Mouse (Mus musculus): ENCODE measurements at regions not wholly inside any gene's neighbourhood (a gene's known extent, or its start where the extent isn't known, plus 50 kb on each side); places are given as distances from the start of the nearest gene placed in this dataset.
A peak's percentile ranks its signal among the peaks of the same experiment; 100 is the strongest.

DNA sequence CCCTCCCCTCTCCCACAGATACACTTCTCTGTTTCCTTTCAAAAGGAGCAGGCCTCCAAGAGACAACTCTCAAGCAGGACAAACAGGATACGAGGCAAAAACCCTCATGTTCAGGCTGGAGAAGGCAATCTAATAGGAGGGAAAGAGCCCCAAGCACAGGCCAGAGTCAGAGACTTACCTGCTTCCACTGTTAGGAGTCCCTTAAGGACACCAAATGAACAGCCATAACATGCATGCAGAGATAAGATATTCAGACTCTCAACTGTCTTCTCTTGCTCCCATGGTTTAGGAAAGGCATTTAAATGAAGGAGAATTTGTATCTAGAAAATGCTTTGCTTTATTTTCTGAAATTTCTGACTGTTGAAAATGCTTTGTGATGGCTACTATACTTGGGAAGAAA lies 116.3 kb downstream of the Gja1 start:
- ChIA-PET CTCF (no interaction called here), POLR2A (no interaction called here)

DNA sequence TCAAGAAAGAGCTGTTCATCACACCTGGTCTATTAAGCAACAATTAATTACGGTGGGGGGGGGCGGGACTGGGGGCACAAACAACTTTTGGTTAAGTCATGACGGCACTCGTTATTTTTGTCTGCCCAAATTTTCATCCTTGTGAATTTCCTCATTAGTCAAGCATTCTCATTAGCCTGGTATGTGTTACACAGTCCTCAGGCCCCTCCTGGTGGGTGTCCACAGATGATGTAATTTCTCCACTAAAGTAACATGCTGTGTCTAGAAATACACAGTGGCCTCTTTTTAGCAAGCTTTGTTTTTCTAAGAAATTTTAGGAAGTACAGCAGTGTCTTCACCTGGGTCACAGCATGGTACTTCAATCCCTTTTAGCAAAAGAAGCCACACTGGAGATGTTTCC lies 118.2 kb downstream of the Gja1 start:
- no peak for ATAC-seq
- POLR2A ChIA-PET = no interaction called here
- TF ChIP-seq CTCF (IDR thresholded peaks at IDR 0.05) = no peak
- no peak for DNase-seq (ENCODE audit: low read depth, low spot score)
- no peaks in the 10 kb centered on the region for H3K27me3 ChIP-seq
- CTCF ChIA-PET = interaction anchor here (1.1 kb wide), 1 partner anchor 30 kb away, joined by 3 read pairs; no protein-coding TSS in a partner anchor
- in situ Hi-C loops (cut with MboI; ENCODE audit: low pct_unique_long_range_greater_than_20kb) = no loop called here

More for the DNA sequence above, 116.3 kb downstream of the Gja1 start:
- H3K27me3 ChIP-seq = no peaks in the 10 kb centered on the region
- no peak for TF ChIP-seq CTCF (IDR thresholded peaks at IDR 0.05)
- DNase-seq (ENCODE audit: low read depth, low spot score) (no peak), ATAC-seq (no peak)
- in situ Hi-C loops (cut with MboI; ENCODE audit: low pct_unique_long_range_greater_than_20kb) = no loop called here

DNA sequence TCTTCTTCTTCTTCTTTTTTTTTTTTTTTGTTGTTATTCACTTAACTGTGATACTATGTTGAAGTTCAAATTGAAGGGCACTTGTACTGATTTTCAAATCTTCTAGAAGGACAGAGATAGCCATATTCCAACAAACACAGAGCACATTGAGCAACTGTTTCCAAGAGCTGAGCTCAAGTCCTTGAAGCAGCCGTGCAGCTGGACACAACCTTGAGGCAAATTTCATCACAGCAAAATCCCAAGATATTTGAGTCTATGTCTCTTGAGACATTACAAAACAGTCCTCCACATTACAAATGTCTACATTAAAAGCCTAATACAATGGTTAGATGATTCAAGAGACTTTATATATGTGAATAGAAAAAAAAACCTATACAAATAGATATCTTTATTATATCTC lies 141.9 kb downstream of the Gja1 start:
- ATAC-seq (no peak), DNase-seq (ENCODE audit: low read depth, low spot score) (no peak)
- CTCF ChIA-PET = no interaction called here
- in situ Hi-C loops (cut with MboI; ENCODE audit: low pct_unique_long_range_greater_than_20kb) = no loop called here
- no peak for TF ChIP-seq CTCF (IDR thresholded peaks at IDR 0.05)
- no peaks in the 10 kb centered on the region for H3K27me3 ChIP-seq
- POLR2A ChIA-PET = interaction anchor here (0.6 kb wide), 1 partner anchor 30 kb away, joined by 3 read pairs; no protein-coding TSS in a partner anchor

DNA sequence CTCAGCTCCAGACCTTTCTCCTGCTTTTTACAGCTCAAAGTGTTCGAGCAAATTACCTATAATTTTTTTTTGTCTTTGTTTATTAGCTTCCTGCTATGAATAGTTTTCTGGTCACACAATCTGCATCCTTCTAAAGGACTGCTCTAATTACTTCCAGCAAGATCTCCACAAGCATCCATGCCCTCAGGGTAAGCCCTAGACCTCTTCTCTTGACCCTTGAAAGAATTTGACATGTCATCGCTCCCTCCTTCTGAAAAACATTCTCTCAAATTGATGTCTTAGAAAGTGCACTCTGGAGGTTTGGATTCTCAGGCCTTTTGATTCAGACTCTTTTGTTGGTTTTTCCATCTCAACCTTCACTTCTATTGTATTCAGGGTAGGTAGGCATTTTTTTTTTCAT lies 148.7 kb downstream of the Gja1 start:
- no peak for DNase-seq (ENCODE audit: low read depth, low spot score)
- no peak for ATAC-seq
- ChIA-PET POLR2A (interaction anchor here (0.6 kb wide), 3 partner anchors 150 to 787 kb away, joined by 4 read pairs; no protein-coding TSS in a partner anchor), CTCF (interaction anchor here (1.0 to 1.2 kb wide), 3 partner anchors 10 to 30 kb away, joined by 3 to 4 read pairs (median 3); no protein-coding TSS in a partner anchor)
- in situ Hi-C loops (cut with MboI; ENCODE audit: low pct_unique_long_range_greater_than_20kb) = no loop called here
- TF ChIP-seq CTCF (IDR thresholded peaks at IDR 0.05) = no peak
- H3K27me3 ChIP-seq = no peaks in the 10 kb centered on the region

DNA sequence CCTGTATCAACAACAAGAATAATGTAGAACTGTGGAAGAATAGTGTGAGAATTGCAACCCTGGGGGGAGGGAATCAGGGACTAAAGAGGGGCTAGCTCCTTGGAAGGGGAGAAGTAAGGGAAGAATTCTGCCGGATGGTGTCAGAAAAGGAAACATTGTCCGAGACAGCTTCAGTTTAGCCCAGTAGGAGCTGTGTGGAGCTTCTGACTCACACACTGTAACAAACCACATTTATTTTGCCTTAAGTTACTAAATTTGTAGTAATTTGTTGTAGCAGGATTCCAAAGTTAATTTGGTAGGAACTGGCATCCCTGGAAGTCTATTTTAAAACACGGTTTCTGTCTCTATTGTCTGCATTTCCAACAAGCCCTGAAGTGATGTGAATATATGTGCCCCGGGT lies 160.0 kb downstream of the Gja1 start:
- POLR2A ChIA-PET = no interaction called here
- CTCF ChIA-PET = interaction anchor here (1.2 kb wide), 1 partner anchor 11 kb away, joined by 3 read pairs; no protein-coding TSS in a partner anchor
- TF ChIP-seq CTCF (IDR thresholded peaks at IDR 0.05) = no peak
- in situ Hi-C loops (cut with MboI; ENCODE audit: low pct_unique_long_range_greater_than_20kb) = no loop called here
- no peak for DNase-seq (ENCODE audit: low read depth, low spot score)
- no peaks in the 10 kb centered on the region for H3K27me3 ChIP-seq
- no peak for ATAC-seq

DNA sequence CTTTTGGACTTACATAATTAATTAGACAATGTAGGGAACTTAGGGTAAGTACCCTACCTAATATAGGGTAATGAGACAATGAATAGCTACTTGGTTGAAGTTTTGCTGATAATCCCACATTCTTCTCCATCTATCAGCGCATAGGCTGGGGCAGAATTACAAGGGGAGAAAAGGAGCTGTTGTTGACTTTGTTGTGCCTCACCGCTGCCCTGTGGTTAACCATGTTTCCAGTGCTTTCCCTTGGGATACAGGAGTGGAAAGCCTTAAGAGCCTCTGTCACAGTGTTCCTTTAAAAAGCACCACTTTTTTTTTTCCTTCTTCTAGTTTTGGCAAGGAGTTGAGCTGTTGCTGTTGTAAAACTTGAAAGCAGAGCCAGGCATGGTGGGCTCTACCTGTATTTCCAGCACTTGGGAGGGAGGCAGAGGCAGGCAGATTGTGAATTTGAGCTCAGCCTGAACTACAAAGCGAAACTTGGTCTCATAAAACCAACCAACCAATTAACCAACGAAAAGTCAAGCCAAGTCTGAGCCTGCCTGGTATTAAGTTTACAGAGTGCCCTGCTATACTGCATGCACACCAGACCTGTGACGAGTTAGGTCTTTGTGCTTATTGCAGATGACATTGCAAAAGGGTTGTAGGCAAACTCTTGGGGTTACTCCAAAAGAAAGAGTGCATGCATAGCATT lies 162.8 kb downstream of the Gja1 start:
- in situ Hi-C loops (cut with MboI; ENCODE audit: low pct_unique_long_range_greater_than_20kb) = no loop called here
- no peaks in the 10 kb centered on the region for H3K27me3 ChIP-seq
- DNase-seq (ENCODE audit: low read depth, low spot score) (peak; percentile 72), ATAC-seq (peak; percentile 96)
- CTCF ChIA-PET = interaction anchor here (0.9 to 1.4 kb wide), 2 partner anchors 18 to 456 kb away, joined by 3 read pairs; no protein-coding TSS in a partner anchor
- no peak for TF ChIP-seq CTCF (IDR thresholded peaks at IDR 0.05)
- POLR2A ChIA-PET = no interaction called here

DNA sequence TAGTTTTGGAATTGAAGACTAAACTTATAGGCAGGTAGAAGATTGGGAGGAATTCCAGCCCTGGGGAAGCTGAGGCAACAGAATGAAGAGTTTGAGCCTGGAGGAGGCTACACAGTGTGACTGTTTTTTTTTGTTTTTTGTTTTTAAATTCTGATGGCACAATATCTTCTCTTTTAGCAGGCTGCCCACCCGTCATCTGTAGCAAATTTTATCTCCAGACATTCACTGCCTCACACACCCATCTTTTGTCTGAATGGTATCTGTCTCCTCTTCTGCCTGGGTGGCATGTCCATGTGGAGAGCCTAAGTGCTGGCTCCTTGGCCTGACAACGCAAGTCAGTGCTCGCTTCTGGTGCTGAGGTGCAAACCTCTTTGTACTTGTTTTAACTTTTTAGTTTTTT lies 165.0 kb downstream of the Gja1 start:
- CTCF ChIA-PET = no interaction called here
- TF ChIP-seq CTCF (IDR thresholded peaks at IDR 0.05) = no peak
- ATAC-seq (no peak), DNase-seq (ENCODE audit: low read depth, low spot score) (no peak)
- in situ Hi-C loops (cut with MboI; ENCODE audit: low pct_unique_long_range_greater_than_20kb) = no loop called here
- POLR2A ChIA-PET = no interaction called here
- no peaks in the 10 kb centered on the region for H3K27me3 ChIP-seq

DNA sequence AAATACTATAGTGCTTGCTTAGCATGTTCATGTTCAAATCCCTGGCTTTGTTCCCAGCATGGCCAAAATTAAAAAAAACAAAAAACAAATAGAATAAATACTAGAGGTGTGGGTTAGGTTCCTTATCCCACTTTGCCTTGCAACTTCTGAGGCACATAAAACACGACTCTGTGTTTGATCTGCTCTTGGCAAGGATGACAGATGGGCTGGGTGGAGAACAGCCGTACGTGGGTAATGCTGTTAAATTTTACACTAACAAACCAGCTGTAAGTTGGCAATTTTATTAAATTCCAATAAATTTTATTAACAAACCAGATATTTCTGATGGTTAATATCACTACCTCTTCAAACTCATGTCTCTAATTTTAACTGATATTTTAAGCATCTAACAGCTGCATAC lies 168.9 kb downstream of the Gja1 start:
- ATAC-seq (no peak), DNase-seq (ENCODE audit: low read depth, low spot score) (no peak)
- ChIA-PET POLR2A (no interaction called here), CTCF (no interaction called here)
- TF ChIP-seq CTCF (IDR thresholded peaks at IDR 0.05) = no peak
- no peaks in the 10 kb centered on the region for H3K27me3 ChIP-seq
- in situ Hi-C loops (cut with MboI; ENCODE audit: low pct_unique_long_range_greater_than_20kb) = no loop called here

DNA sequence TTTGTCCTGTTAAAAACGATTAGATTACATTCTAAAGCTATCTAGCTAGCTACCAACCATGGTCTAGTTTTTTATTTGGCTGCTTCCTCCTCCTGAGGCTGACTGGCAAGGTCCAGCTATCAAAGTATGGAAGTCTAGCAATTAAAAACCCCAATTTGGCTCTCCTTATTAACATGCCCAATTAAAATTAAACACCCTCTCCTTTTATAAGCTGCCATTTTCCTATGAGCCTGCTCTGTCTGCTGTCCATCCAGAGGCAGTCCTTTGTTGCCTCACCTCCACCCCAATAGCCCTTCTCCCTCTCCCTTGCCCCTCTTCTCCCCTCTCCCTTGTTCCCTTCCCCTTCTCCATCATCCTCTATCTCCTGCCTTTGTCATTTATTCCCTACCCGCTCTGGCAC lies 169.7 kb downstream of the Gja1 start:
- no peak for TF ChIP-seq CTCF (IDR thresholded peaks at IDR 0.05)
- POLR2A ChIA-PET = no interaction called here

DNA sequence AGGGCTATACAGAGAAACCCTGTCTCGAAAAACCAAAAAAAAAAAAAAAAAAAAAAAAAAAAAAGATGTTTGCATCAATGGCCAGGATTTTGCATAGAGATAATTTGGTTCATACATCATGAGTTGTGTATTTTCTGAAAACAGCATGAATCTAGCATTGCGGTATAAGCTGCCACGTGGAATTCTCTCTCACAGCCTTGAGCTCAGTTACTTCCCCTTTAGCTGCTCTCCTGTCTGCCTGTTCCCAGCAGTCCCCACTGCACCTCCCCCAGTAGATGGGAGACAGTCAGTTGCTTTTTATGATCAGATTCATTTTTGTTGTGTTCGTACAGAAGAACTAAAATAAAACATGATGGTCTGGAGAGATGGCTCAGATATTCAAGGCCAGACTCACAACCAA lies 170.7 kb downstream of the Gja1 start:
- ChIA-PET CTCF (no interaction called here), POLR2A (no interaction called here)
- no peaks in the 10 kb centered on the region for H3K27me3 ChIP-seq
- ATAC-seq = no peak
- DNase-seq (ENCODE audit: low read depth, low spot score) = no peak
- no peak for TF ChIP-seq CTCF (IDR thresholded peaks at IDR 0.05)
- in situ Hi-C loops (cut with MboI; ENCODE audit: low pct_unique_long_range_greater_than_20kb) = no loop called here

More for the DNA sequence above, 169.7 kb downstream of the Gja1 start:
- H3K27me3 ChIP-seq = no peaks in the 10 kb centered on the region
- ATAC-seq (no peak), DNase-seq (ENCODE audit: low read depth, low spot score) (no peak)
- in situ Hi-C loops (cut with MboI; ENCODE audit: low pct_unique_long_range_greater_than_20kb) = no loop called here
- CTCF ChIA-PET = no interaction called here

DNA sequence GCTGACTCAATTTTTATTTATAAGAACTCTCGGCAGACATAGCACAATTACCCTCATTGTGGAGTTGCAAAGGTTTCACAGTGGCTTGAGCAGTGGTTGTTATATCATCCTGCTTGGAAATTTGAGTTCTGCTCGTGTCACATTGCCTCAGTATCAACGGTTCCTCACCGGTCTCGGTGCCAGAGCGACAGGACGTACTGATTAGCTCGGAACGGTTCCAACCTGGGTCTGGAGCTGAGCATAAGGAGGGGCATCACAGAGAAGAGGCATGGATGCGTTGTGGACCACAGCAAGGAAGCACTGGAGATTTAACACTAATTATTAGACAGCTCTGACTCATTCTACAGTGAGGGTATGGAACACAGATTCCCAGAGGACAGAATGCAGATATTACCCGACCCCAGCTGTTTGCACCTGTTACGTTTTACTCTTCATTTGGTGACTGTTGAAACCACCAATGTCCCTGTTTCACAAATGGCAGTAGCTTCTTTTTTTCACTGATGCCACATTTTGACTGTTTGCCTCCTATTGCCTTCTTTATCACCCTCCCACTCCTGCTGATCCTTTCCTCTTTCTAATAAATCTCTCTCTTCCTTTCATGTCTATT lies 189.8 kb downstream of the Gja1 start:
- DNase-seq (ENCODE audit: low read depth, low spot score) = no peak
- in situ Hi-C loops (cut with MboI; ENCODE audit: low pct_unique_long_range_greater_than_20kb) = no loop called here
- POLR2A ChIA-PET = no interaction called here

More for the DNA sequence above, 189.8 kb downstream of the Gja1 start:
- CTCF ChIA-PET = interaction anchor here (1.2 kb wide), 1 partner anchor 42 kb away, joined by 3 read pairs; no protein-coding TSS in a partner anchor
- no peak for ATAC-seq
- no peaks in the 10 kb centered on the region for H3K27me3 ChIP-seq
- no peak for TF ChIP-seq CTCF (IDR thresholded peaks at IDR 0.05)
